Mouse (Mus musculus) kidney, adult 2 months (tissue): Measurements from ENCODE around the gene Stk11. TPM values are rescaled to one million over a fixed set of nuclear protein-coding genes. Genes with fewer than 3 reads are reported as not detected.
A peak's percentile ranks its signal among the peaks of the same experiment; 100 is the strongest.

Experiments used
- DNase-seq: peaks from one replicate; pipeline ENCODE4 v3.0.0; 2021
- H3K27ac ChIP-seq: fragments of 200-500 bp; 2 replicates; pipeline ENCODE4 v1.5.1; 2012; ENCODE audit warnings: low read depth, low read length, control low read depth, inconsistent platforms; ENCODE audit not compliant: insufficient read depth
- H3K27me3 ChIP-seq: fragments of 200-500 bp; replicated peaks from 2 replicates; pipeline ENCODE4 v1.6.1; 2012; ENCODE audit warnings: mild to moderate bottlenecking, moderate library complexity, low read length, inconsistent platforms; ENCODE audit not compliant: control insufficient read depth, insufficient read depth
- H3K36me3 ChIP-seq: fragments of 200-500 bp; 2 replicates; pipeline ENCODE4 v1.6.1; 2012; ENCODE audit warnings: mild to moderate bottlenecking, moderate library complexity, low read length, inconsistent platforms; ENCODE audit not compliant: control insufficient read depth, insufficient read depth
- H3K4me1 ChIP-seq: fragments of 200-500 bp; 2 replicates; pipeline ENCODE4 v1.6.1; 2011; ENCODE audit warnings: low read length; ENCODE audit not compliant: control insufficient read depth, insufficient read depth
- H3K4me3 ChIP-seq: fragments of 200-500 bp; 2 replicates; pipeline ENCODE4 v1.5.1; 2011; ENCODE audit warnings: mild to moderate bottlenecking, low read depth, low read length, control low read depth; ENCODE audit not compliant: insufficient read depth
- CTCF ChIP-seq: fragments of 200-500 bp; conservative IDR thresholded peaks from 2 replicates; pipeline ENCODE4 v1.5.1; 2011; ENCODE audit warnings: low read depth, mild to moderate bottlenecking, control low read depth, low read length, moderate library complexity, mixed read lengths; ENCODE audit not compliant: insufficient read depth, insufficient read length
- POLR2A ChIP-seq: fragments of 200-500 bp; IDR thresholded peaks from one replicate; pipeline ENCODE4 v1.6.1; 2011; ENCODE audit warnings: low read depth, low read length, control low read depth
- WGBS: fragments of 180-500 bp; shearing (Covaris S2); methylation state at CpG from one replicate; pipeline ENCODE4 v1.1.7; 2018; 5-methylcytosine and 5-hydroxymethylcytosine counted together
- polyA plus RNA-seq: library from polyadenylated mRNA; depleted of rRNA; stranded (reverse); fragments of >200 nt; gene quantifications from 2 replicates; pipeline ENCODE4 v1.2.3, GENCODE M21; 2012; rRNA removed

Stk11 gene
- polyA plus RNA-seq, 1 experiment, result 114 TPM

DNA sequence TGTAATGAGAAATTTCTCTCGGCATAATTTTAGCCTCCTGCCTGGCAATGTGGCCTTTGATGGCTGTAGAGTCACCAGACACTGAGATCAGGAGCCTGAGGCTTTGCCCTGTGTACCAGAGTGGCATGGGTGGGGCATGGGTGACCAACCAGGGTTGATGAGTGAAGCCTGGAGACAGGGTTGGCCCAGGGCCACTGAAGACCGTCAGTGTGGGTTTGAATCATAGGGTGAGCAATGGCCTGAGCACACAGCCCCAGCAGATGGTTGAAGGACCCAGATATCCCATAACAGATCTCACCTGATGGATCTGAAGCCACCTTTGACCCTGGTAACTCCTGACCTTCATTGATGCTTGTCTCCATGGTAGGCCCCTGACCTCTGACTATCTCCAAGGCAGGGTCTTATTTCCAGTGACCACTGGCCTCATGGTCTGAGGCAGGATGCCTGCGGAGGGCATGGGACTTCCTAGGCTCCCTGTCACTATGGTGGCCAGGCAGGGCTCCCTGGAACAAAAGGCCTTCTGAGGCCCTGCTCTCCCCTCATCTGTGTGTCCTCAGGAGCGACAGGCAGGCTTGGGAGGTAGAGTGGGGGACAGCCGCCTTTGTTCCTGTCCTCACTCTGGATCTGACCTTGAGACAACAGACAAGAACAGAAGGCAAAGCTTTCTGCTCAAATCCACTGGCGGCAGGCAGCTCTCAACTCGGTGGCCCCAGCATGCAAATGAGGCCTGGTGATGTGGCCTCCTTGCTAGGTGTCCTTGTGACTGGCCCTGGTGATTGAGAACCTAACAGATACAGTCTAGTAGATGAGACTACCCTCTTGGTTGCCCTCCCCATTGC lies 62.1 kb downstream of the Stk11 start:
- Histone ChIP-seq H3K36me3 (no peaks in the 10 kb centered on the region), H3K4me3 (no peak overlapping the region), H3K4me1 (no peaks in the 10 kb centered on the region), H3K27ac (no peak overlapping the region), H3K27me3 (no peaks in the 10 kb centered on the region; the same call in 1 of the 2 replicates)
- TF ChIP-seq POLR2A, result no peak
- TF ChIP-seq CTCF, result no peak
- no peak for DNase-seq
- 75% methylated on average over 7 of the region's 7 CpGs for WGBS

DNA sequence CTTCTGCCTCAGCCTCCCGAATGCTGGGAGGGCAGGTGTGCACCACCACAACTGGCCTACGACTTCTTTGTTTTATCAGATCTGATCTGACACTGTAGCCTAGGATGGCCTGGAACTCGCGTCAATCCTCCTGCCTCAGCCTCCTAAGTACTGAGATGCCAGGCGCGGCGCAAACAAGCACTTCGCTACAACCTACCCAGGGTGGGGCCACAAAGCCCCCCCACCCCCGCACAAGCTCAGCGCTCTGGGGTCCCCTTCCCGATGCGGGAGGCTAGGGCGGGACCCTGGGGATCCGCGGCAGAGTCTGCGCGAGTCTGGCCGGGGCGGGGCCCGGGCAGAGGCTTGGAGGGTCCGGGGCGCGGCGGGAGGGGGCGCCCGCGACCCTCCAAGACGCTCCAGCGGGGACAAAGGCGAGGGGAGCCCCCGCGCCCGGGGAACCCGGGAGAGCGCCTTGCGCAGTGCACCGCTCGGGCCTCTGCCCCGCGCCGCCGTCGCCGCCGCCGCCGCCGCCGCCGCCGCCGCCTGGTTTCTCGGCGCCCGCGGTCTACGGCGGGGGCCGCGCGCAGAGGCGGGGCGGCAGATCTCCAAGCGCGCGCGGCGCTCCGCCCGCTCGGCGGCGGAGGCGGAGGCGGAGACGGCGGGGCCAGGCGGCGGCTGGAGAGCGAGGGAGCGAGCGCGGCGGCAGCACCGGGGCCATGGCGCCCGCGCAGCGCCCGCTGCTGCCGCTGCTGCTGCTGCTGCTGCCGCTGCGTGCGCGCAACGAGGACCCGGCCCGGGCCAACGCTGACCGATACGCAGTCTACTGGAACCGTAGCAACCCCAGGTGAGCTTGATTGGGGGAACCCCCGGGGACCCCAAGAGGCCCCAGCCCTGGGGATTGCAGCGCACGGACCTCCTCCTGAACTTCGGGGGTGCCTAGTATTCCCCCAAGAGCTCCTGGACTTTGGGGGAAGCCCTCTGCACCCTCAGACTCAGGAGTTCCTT lies 63.8 kb downstream of the Stk11 start, which contains the start of gene Efna2:
Efna2 (plus strand) TSS at position 415 of the 984 bp plus-strand sequence.
- peak; percentile 38 for DNase-seq
- Histone ChIP-seq H3K27ac (no peak within 1 kb of the TSS), H3K4me3 (peak within 1 kb of the TSS; percentile 54), H3K36me3 (no peaks in the 10 kb centered on the region), H3K27me3 (no peaks in the 10 kb centered on the region; the same call in 1 of the 2 replicates), H3K4me1 (no peaks in the 10 kb centered on the region)
- 8% methylated on average over 100 of the region's 106 CpGs for WGBS
- TF ChIP-seq CTCF (no peak), POLR2A (no peak)

Other genes starting within 250 kb of the Stk11 start
- gene Prtn3, start 241.3 kb upstream of the Stk11 start, polyA plus RNA-seq, result 0.67 and 0.99 TPM in 2 replicates
- gene Plppr3, start 241.2 kb upstream of the Stk11 start, polyA plus RNA-seq, result 2.7 and 3.2 TPM in 2 replicates
- 0.10 TPM in 1 of 2 replicates, not detected in the other for gene Elane, start 229.6 kb upstream of the Stk11 start, polyA plus RNA-seq
- 1,335 and 2,389 TPM in 2 replicates for gene Cfd, start 224.9 kb upstream of the Stk11 start, polyA plus RNA-seq
- gene Med16, start 206.9 kb upstream of the Stk11 start, polyA plus RNA-seq, result 57.1 and 75.4 TPM in 2 replicates
- not detected in 2 replicates for gene Gm26602, start 204.9 kb upstream of the Stk11 start, polyA plus RNA-seq
- 5.6 and 9.2 TPM in 2 replicates for gene Kiss1r, start 198.8 kb upstream of the Stk11 start, polyA plus RNA-seq
- gene R3hdm4, start 194.6 kb upstream of the Stk11 start, polyA plus RNA-seq, result 146 and 154 TPM in 2 replicates
- 6.7 and 8.1 TPM in 2 replicates for gene Arid3a, start 188.8 kb upstream of the Stk11 start, polyA plus RNA-seq
- 60.4 and 67.5 TPM in 2 replicates for gene Wdr18, start 155.7 kb upstream of the Stk11 start, polyA plus RNA-seq
- gene Grin3b, start 145.1 kb upstream of the Stk11 start, polyA plus RNA-seq, result 1.6 and 2.0 TPM in 2 replicates
- gene Tmem259, start 131.5 kb upstream of the Stk11 start, polyA plus RNA-seq, result 262 and 316 TPM in 2 replicates
- gene Cnn2, start 127.2 kb upstream of the Stk11 start, polyA plus RNA-seq, result 52.3 and 55.5 TPM in 2 replicates
- 10.6 and 11.8 TPM in 2 replicates for gene Abca7, start 119.3 kb upstream of the Stk11 start, polyA plus RNA-seq
- gene Arhgap45, start 99.2 kb upstream of the Stk11 start, polyA plus RNA-seq, result 9.6 and 25.5 TPM in 2 replicates
- 230 and 235 TPM in 2 replicates for gene Polr2e, start 76.0 kb upstream of the Stk11 start, polyA plus RNA-seq
- gene Gpx4, start 68.6 kb upstream of the Stk11 start, polyA plus RNA-seq, result 1,431 and 1,557 TPM in 2 replicates
- 27.7 and 30.8 TPM in 2 replicates for gene Sbno2, start 10.2 kb upstream of the Stk11 start, polyA plus RNA-seq
- gene Atp5d, start 22.8 kb downstream of the Stk11 start, polyA plus RNA-seq, result 1,948 and 2,036 TPM in 2 replicates
- 8.1 and 8.7 TPM in 2 replicates for gene Cbarp, start 25.0 kb downstream of the Stk11 start, polyA plus RNA-seq
- 65.6 and 67.0 TPM in 2 replicates for gene Midn, start 32.5 kb downstream of the Stk11 start, polyA plus RNA-seq
- gene Cirbp, start 50.2 kb downstream of the Stk11 start, polyA plus RNA-seq, result 86.7 and 87.8 TPM in 2 replicates
- 7.9 and 11.2 TPM in 2 replicates for gene 1600002K03Rik, start 57.1 kb downstream of the Stk11 start, polyA plus RNA-seq
- gene Efna2, start 63.7 kb downstream of the Stk11 start, polyA plus RNA-seq, result 1.5 TPM in 2 replicates
- gene Mum1, start 110.6 kb downstream of the Stk11 start, polyA plus RNA-seq, result 25.6 and 30.4 TPM in 2 replicates
- 1,001 and 1,041 TPM in 2 replicates for gene Ndufs7, start 133.3 kb downstream of the Stk11 start, polyA plus RNA-seq
- gene Gamt, start 145.2 kb downstream of the Stk11 start, polyA plus RNA-seq, result 66.7 and 68.4 TPM in 2 replicates
- gene Dazap1, start 145.7 kb downstream of the Stk11 start, polyA plus RNA-seq, result 45.6 and 49.1 TPM in 2 replicates
- gene Rps15, start 176.7 kb downstream of the Stk11 start, polyA plus RNA-seq, result 1,371 and 1,777 TPM in 2 replicates
- gene Apc2, start 180.2 kb downstream of the Stk11 start, polyA plus RNA-seq, result 0.74 and 0.95 TPM in 2 replicates
- 47.8 and 52.5 TPM in 2 replicates for gene 2310011J03Rik, start 204.7 kb downstream of the Stk11 start, polyA plus RNA-seq
- gene Pcsk4, start 213.7 kb downstream of the Stk11 start, polyA plus RNA-seq, result 9.1 and 12.2 TPM in 2 replicates
- 24.7 and 25.1 TPM in 2 replicates for gene Reep6, start 214.2 kb downstream of the Stk11 start, polyA plus RNA-seq
- gene Adamtsl5, start 232.6 kb downstream of the Stk11 start, polyA plus RNA-seq, result 5.5 and 7.4 TPM in 2 replicates
- gene Plk5, start 240.7 kb downstream of the Stk11 start, polyA plus RNA-seq, result 1.8 and 2.0 TPM in 2 replicates